Mouse (Mus musculus): ENCODE measurements around the gene Ap2a1.

- TF ChIP-seq ZC3H11A (IDR thresholded peaks at IDR 0.05; ENCODE audit: borderline replicate concordance, low read depth, low read length) (no peak), ZNF384 (IDR thresholded peaks at IDR 0.05; ENCODE audit: low read depth, low read length) (no peak), CHD2 (IDR thresholded peaks at IDR 0.05; ENCODE audit: low read depth, low read length) (no peak), HCFC1 (IDR thresholded peaks at IDR 0.05; ENCODE audit: borderline replicate concordance, insufficient read depth, low read length) (no peak)
Measured at GRCm38 (mm10) chr7:44918219-44918618, 11.1 kb downstream of the Ap2a1 start.

All from ES-E14 (cell line).